Mouse (Mus musculus): ENCODE results near the gene Cplx2. TPM values are rescaled to one million over a fixed set of nuclear protein-coding genes. Genes with fewer than 3 reads are reported as not detected.
A peak's percentile ranks its signal among the peaks of the same experiment; 100 is the strongest.

Gene Cplx2
- polyA plus RNA-seq, 1 experiment from 2014 or later, result 6.0 TPM

DNA sequence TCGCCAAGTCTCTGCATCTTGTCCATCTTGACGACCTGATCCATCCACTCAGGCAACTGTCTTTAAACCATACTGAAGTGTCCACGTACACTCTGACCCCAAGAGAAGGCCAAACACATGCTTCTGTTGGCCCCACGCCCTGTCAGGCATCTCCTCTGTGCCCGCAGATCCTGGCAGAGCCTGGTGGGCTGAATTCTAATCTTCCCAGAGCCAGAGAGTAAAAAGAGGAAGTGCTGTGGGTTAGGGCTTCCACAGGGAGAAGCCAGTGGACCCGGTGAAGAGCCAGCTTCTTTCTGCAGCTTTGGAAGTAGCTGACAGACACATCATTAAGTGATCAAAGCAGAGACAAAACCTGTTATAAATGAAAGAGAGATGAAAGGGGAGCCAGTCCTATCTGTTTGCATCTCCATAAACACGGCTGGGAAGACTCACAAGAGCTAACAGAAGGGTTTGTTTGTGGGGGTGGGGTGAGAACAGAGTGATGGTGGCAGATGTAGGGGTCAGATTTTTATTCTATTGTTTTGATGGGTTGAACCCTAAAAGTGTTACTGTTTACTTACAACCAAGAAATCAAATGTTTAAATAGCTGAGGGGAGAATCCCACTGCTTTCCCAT is 29.5 kb downstream of the Cplx2 start:
- Histone ChIP-seq H3K36me3 (ENCODE audit: insufficient read depth, low read length) (no peaks in the 10 kb centered on the region), H3K4me1 (ENCODE audit: insufficient read depth, low read length) (peaks cover 11% of the 10 kb centered on the region; the same call in 1 of the 2 replicates), H3K4me3 (ENCODE audit: low read length) (no peak overlapping the region), H3K27ac (ENCODE audit: low read length) (no peak overlapping the region), H3K27me3 (ENCODE audit: insufficient read depth, low read length) (no peaks in the 10 kb centered on the region), H3K9ac (replicated peaks; ENCODE audit: low read length) (no peak overlapping the region), H3K9me3 (ENCODE audit: low read length) (no peaks in the 10 kb centered on the region), H3K4me2 (replicated peaks; ENCODE audit: low read depth, low read length) (no peak overlapping the region)
- no peak for ATAC-seq (ENCODE audit: low FRiP score, low TSS enrichment)
- WGBS, result 53% methylated on average over 7 of the region's 7 CpGs

DNA sequence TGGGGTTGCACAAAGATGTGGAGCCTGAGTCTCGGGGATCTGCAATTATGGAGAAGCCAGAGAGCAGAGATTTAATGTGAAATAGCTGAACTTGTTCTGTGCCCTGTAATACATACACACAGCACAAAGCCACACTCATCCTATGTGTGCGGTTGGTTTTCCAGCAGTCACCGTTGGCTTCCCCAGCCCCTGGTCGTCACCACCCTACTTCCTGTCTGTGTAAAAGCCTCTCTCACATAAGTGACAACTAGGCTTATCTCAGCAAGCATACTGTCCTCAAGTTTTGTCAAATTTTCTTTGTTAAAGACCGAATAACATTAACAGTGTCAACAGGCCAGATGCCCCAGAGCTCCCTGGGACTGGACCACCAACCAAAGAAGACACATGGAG is 30.0 kb downstream of the Cplx2 start:
- peaks cover 11% of the 10 kb centered on the region; the same call in 1 of the 2 replicates for H3K4me1 ChIP-seq (ENCODE audit: insufficient read depth, low read length)
- H3K4me3 ChIP-seq (ENCODE audit: low read length), result no peak overlapping the region
- no peak for ATAC-seq (ENCODE audit: low FRiP score, low TSS enrichment)
- H3K9ac ChIP-seq (replicated peaks; ENCODE audit: low read length), result no peak overlapping the region
- H3K36me3 ChIP-seq (ENCODE audit: insufficient read depth, low read length), result no peaks in the 10 kb centered on the region
- no peak overlapping the region for H3K27ac ChIP-seq (ENCODE audit: low read length)
- no peak overlapping the region for H3K4me2 ChIP-seq (replicated peaks; ENCODE audit: low read depth, low read length)
- WGBS, result 58% methylated on average over 5 of the region's 5 CpGs
- H3K9me3 ChIP-seq (ENCODE audit: low read length), result no peaks in the 10 kb centered on the region
- H3K27me3 ChIP-seq (ENCODE audit: insufficient read depth, low read length), result no peaks in the 10 kb centered on the region

- WGBS, result 79% methylated on average over 4 of the region's 4 CpGs
- no peaks in the 10 kb centered on the region for H3K9me3 ChIP-seq (ENCODE audit: low read length)
These were observed 31.2 kb downstream of the Cplx2 start for GRCm38 (mm10) chr13:54402346-54402745.

GRCm38 (mm10) chr13:54403224-54404070 is 32.3 kb downstream of the Cplx2 start:
- Histone ChIP-seq H3K27ac (ENCODE audit: low read length) (peak overlapping the region; percentile 22; the same call in 1 of the 2 replicates), H3K27me3 (ENCODE audit: insufficient read depth, low read length) (no peaks in the 10 kb centered on the region), H3K36me3 (ENCODE audit: insufficient read depth, low read length) (no peaks in the 10 kb centered on the region), H3K9me3 (ENCODE audit: low read length) (no peaks in the 10 kb centered on the region), H3K4me3 (ENCODE audit: low read length) (no peak overlapping the region), H3K4me1 (ENCODE audit: insufficient read depth, low read length) (peaks cover 11% of the 10 kb centered on the region; the same call in 1 of the 2 replicates), H3K4me2 (replicated peaks; ENCODE audit: low read depth, low read length) (no peak overlapping the region), H3K9ac (replicated peaks; ENCODE audit: low read length) (no peak overlapping the region)
- WGBS, result 51% methylated on average over 17 of the region's 17 CpGs
- no peak for ATAC-seq (ENCODE audit: low FRiP score, low TSS enrichment)

More at GRCm38 (mm10) chr13:54402346-54402745, 31.2 kb downstream of the Cplx2 start:
- H3K4me1 ChIP-seq (ENCODE audit: insufficient read depth, low read length), result peaks cover 11% of the 10 kb centered on the region; the same call in 1 of the 2 replicates
- no peaks in the 10 kb centered on the region for H3K27me3 ChIP-seq (ENCODE audit: insufficient read depth, low read length)
- no peaks in the 10 kb centered on the region for H3K36me3 ChIP-seq (ENCODE audit: insufficient read depth, low read length)
- H3K4me2 ChIP-seq (replicated peaks; ENCODE audit: low read depth, low read length), result no peak overlapping the region
- no peak overlapping the region for H3K27ac ChIP-seq (ENCODE audit: low read length)
- H3K9ac ChIP-seq (replicated peaks; ENCODE audit: low read length), result no peak overlapping the region
- no peak overlapping the region for H3K4me3 ChIP-seq (ENCODE audit: low read length)
- no peak for ATAC-seq (ENCODE audit: low FRiP score, low TSS enrichment)

GRCm38 (mm10) chr13:54404205-54404604 is 33.1 kb downstream of the Cplx2 start:
- WGBS, result 53% methylated on average over 3 of the region's 3 CpGs
- no peak overlapping the region for H3K4me2 ChIP-seq (replicated peaks; ENCODE audit: low read depth, low read length)
- no peaks in the 10 kb centered on the region for H3K9me3 ChIP-seq (ENCODE audit: low read length)
- H3K27ac ChIP-seq (ENCODE audit: low read length), result no peak overlapping the region; the same call in 1 of the 2 replicates
- H3K9ac ChIP-seq (replicated peaks; ENCODE audit: low read length), result no peak overlapping the region
- H3K4me3 ChIP-seq (ENCODE audit: low read length), result no peak overlapping the region
- no peak for ATAC-seq (ENCODE audit: low FRiP score, low TSS enrichment)
- no peaks in the 10 kb centered on the region for H3K36me3 ChIP-seq (ENCODE audit: insufficient read depth, low read length)
- H3K27me3 ChIP-seq (ENCODE audit: insufficient read depth, low read length), result no peaks in the 10 kb centered on the region
- peaks cover 11% of the 10 kb centered on the region; the same call in 1 of the 2 replicates for H3K4me1 ChIP-seq (ENCODE audit: insufficient read depth, low read length)

DNA sequence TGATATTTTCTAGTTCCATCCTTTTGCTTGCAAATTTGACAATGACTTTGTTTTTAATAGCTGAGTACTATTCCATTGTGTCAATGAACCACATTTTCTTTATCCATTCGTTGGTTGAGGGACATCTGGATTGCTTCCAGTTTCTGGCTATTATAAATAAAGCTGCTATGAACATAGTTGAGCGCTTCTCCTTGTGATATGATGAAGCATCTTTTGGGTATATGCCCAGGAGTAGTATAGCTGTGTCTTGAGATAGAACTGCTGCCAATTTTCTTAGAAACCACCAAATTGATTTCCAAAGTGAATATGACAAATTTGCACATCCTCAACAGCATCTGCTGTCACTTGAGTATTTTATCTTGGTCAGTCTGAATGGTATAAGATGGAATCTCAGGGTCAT is 34.7 kb downstream of the Cplx2 start:
- no peak for ATAC-seq (ENCODE audit: low FRiP score, low TSS enrichment)
- Histone ChIP-seq H3K4me2 (replicated peaks; ENCODE audit: low read depth, low read length) (no peak overlapping the region), H3K36me3 (ENCODE audit: insufficient read depth, low read length) (no peaks in the 10 kb centered on the region), H3K27ac (ENCODE audit: low read length) (no peak overlapping the region), H3K27me3 (ENCODE audit: insufficient read depth, low read length) (no peaks in the 10 kb centered on the region), H3K9me3 (ENCODE audit: low read length) (no peaks in the 10 kb centered on the region), H3K9ac (replicated peaks; ENCODE audit: low read length) (no peak overlapping the region), H3K4me1 (ENCODE audit: insufficient read depth, low read length) (peaks cover 11% of the 10 kb centered on the region; the same call in 1 of the 2 replicates), H3K4me3 (ENCODE audit: low read length) (no peak overlapping the region)
- 75% methylated on average over 2 of the region's 2 CpGs for WGBS

DNA sequence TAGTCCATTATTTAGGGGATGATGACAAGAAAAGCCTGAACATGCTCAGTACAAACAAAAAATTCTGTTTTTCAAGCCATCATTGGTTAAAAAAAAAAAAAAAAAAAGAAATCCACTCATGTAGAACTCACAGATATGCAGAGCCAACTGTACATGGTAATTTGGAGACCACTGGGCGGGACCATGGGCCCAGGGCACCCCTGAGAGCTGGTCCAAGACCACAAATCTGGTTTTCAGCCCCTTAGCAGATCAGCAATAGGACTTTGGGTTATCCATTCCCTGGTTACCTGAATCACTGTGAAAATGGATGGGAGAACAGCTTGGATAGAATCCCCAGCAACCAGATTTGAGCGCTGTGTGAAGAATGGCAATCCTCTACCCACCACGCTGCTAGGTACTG is 40.5 kb downstream of the Cplx2 start:
- Histone ChIP-seq H3K4me3 (ENCODE audit: low read length) (no peak overlapping the region), H3K27ac (ENCODE audit: low read length) (no peak overlapping the region), H3K4me2 (replicated peaks; ENCODE audit: low read depth, low read length) (no peak overlapping the region), H3K9ac (replicated peaks; ENCODE audit: low read length) (no peak overlapping the region), H3K4me1 (ENCODE audit: insufficient read depth, low read length) (no peaks in the 10 kb centered on the region), H3K9me3 (ENCODE audit: low read length) (no peaks in the 10 kb centered on the region), H3K27me3 (ENCODE audit: insufficient read depth, low read length) (no peaks in the 10 kb centered on the region), H3K36me3 (ENCODE audit: insufficient read depth, low read length) (no peaks in the 10 kb centered on the region)
- ATAC-seq (ENCODE audit: low FRiP score, low TSS enrichment), result no peak
- WGBS, result 89% methylated on average over 3 of the region's 3 CpGs

DNA sequence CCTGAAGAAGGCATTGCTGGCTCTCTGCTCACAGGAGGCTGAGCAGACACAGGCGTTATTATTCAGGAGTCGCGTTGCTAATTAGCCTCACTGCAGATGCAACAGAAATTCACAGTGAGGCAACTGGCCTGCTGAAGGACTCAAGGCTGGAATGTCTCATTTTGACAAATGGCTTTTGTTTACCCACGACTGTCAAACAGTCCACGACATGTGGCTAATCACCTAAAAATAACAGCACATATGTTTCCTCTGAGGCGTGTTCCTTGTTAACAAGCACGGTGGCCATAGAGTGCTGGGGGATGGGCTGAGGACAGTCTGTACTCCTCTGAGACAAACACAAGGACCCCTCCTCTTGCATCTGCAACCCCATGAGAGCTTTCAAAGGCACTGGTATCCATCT is 41.1 kb downstream of the Cplx2 start:
- H3K4me3 ChIP-seq (ENCODE audit: low read length), result no peak overlapping the region
- no peak overlapping the region for H3K27ac ChIP-seq (ENCODE audit: low read length)
- H3K36me3 ChIP-seq (ENCODE audit: insufficient read depth, low read length), result no peaks in the 10 kb centered on the region
- no peaks in the 10 kb centered on the region for H3K27me3 ChIP-seq (ENCODE audit: insufficient read depth, low read length)
- 33% methylated on average over 7 of the region's 7 CpGs for WGBS
- no peaks in the 10 kb centered on the region for H3K4me1 ChIP-seq (ENCODE audit: insufficient read depth, low read length)
- no peak overlapping the region for H3K9ac ChIP-seq (replicated peaks; ENCODE audit: low read length)
- H3K4me2 ChIP-seq (replicated peaks; ENCODE audit: low read depth, low read length), result no peak overlapping the region
- ATAC-seq (ENCODE audit: low FRiP score, low TSS enrichment), result no peak
- no peaks in the 10 kb centered on the region for H3K9me3 ChIP-seq (ENCODE audit: low read length)

DNA sequence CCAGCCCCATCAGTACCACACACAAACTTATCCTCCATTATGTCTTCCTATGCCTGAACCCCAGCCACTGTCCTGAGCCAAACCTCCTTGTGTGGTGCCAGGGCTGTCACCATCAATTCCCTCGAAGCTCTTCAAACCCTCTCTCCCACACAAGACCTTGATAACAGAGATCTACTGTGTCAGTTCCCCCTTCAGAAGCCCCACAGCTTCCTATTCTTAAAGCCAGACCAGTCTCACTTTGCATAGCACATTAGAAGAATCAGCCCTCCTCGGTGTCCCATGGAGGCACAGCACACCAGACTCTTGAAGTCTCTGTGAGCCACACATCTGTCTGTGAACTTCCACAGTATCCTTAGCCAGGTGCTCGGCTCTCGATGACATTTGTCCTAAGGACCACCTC is 41.6 kb downstream of the Cplx2 start:
- Histone ChIP-seq H3K27ac (ENCODE audit: low read length) (no peak overlapping the region), H3K9ac (replicated peaks; ENCODE audit: low read length) (no peak overlapping the region), H3K4me1 (ENCODE audit: insufficient read depth, low read length) (no peaks in the 10 kb centered on the region), H3K4me3 (ENCODE audit: low read length) (no peak overlapping the region), H3K36me3 (ENCODE audit: insufficient read depth, low read length) (no peaks in the 10 kb centered on the region), H3K9me3 (ENCODE audit: low read length) (no peaks in the 10 kb centered on the region), H3K4me2 (replicated peaks; ENCODE audit: low read depth, low read length) (no peak overlapping the region), H3K27me3 (ENCODE audit: insufficient read depth, low read length) (no peaks in the 10 kb centered on the region)
- WGBS, result 71% methylated on average over 4 of the region's 4 CpGs
- ATAC-seq (ENCODE audit: low FRiP score, low TSS enrichment), result no peak

DNA sequence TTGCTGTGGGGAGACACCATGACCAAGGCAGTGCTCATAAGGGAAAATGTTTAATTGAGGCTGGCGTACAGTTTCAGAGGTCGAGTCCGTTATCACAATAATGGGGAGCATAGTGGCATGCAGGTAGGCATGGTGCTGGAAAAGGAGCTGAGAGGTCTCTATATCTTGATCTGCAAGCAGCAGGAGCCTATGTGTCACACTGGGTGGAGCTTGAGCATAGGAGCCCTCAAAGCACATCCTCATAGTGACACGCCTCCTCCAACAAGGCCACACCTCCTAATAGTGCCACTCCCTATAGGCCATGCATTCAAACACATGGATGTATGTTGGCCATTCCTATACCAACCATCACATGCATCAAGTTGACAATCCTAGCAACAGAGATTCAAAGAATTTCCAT is 43.9 kb downstream of the Cplx2 start:
- no peak overlapping the region for H3K9ac ChIP-seq (replicated peaks; ENCODE audit: low read length)
- no peaks in the 10 kb centered on the region for H3K9me3 ChIP-seq (ENCODE audit: low read length)
- no peaks in the 10 kb centered on the region for H3K36me3 ChIP-seq (ENCODE audit: insufficient read depth, low read length)
- no peak overlapping the region for H3K4me3 ChIP-seq (ENCODE audit: low read length)
- no peak for ATAC-seq (ENCODE audit: low FRiP score, low TSS enrichment)
- H3K4me1 ChIP-seq (ENCODE audit: insufficient read depth, low read length), result no peaks in the 10 kb centered on the region
- WGBS, result 90% methylated on average over 4 of the region's 4 CpGs
- no peak overlapping the region for H3K27ac ChIP-seq (ENCODE audit: low read length)
- no peak overlapping the region for H3K4me2 ChIP-seq (replicated peaks; ENCODE audit: low read depth, low read length)
- H3K27me3 ChIP-seq (ENCODE audit: insufficient read depth, low read length), result no peaks in the 10 kb centered on the region

Measured in kidney, embryonic 16.5 days (tissue).